Mouse (Mus musculus) stomach, postnatal 0 days (tissue): Measurements from ENCODE around the gene Il4ra.

ENCODE experiments used
- CTCF ChIP-seq: IDR thresholded peaks from 2 replicates; pipeline ENCODE4 v1.5.1; 2016; ENCODE audit warnings: antibody characterized with exemption, low read depth, mild to moderate bottlenecking, moderate library complexity
- EP300 ChIP-seq: optimal IDR thresholded peaks from 2 replicates; pipeline ENCODE3; 2016; ENCODE audit warnings: antibody characterized with exemption

- TF ChIP-seq CTCF (no peak), EP300 (no peak)
Observed at GRCm38 (mm10) chr7:125593831-125594230, 41.9 kb downstream of the Il4ra start.
